Mouse (Mus musculus): ENCODE measurements at regions not wholly inside any gene's neighbourhood (a gene's known extent, or its start where the extent isn't known, plus 50 kb on each side); places are given as distances from the start of the nearest gene placed in this dataset.
"Not testable (repeated sequence)": the region's sequence is repeated elsewhere in the genome, so short reads cannot be mapped to it uniquely, and the experiment has no call there.

DNA sequence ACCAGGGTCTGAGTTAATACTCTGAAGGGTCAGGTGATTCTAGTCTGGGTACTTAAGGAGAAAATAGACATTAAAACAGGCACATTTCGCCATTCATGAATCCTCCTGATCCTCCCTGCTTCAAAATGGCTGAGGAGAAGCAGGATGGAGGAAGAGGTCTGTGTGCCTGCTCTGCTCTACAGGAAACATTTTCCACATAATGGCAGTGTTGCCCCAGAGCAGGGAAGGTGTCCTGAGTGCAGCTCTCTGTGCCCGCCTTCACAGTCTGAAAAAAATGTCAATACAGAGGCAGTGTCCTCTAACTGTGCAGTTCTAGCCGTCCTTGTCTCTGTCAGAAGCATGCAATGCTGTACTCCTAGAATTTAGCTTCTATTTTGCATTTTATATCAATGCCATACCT lies 169.3 kb upstream of the Olfr1324 start:
- not testable (repeated sequence) for TF ChIP-seq EP300 (optimal IDR thresholded peaks at IDR 0.05); CTCF (IDR thresholded peaks at IDR 0.05; ENCODE audit: low read depth)
